Mouse (Mus musculus): ENCODE measurements around the gene Cd22.
"Not testable (repeated sequence)": the region's sequence is repeated elsewhere in the genome, so short reads cannot be mapped to it uniquely, and the experiment has no call there.

Cd22 gene

DNA sequence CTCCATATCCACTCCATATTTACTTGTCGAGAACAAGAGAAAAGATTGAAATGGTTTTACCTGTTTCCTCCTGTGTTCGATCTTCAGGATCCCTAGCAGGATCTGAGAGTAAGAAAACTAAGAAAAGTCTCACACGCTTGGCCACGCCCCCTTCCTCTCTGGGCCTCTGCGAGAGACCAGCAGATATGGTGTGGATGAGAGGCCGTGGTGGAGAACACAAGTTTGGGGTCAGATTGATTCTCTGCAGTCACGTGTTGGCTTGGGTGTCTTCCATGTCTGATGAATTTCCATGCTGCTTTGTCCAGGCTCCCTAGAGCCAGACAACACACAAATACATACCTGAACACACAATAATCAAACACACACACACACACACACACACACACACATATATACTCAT is at the start of gene Cd22:
TSS of gene Cd22 (minus strand) at position 167 of the 400 bp plus-strand sequence.
- DNase-seq = no peak

DNA sequence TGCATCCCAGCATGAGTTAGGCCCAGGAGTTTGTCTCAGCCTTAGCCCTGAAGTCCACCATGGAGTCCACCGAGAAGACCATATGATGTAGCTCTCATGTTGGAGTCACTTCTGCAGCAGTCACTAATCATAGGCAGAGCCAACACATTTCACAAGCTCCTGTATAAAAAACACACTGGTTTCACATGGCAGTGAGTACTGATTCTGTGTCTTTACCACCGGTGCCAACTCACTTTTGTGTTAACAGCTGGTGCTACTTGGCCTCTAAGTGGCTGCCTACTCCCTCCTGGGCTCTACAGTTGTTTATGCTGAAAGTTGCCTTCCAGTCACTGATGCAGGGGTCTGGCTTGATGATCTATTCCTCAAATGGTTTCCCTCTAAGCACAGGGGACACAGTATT is 44.4 kb upstream of the Cd22 start, which contains the start of gene Hamp2:
TSS of gene Hamp2 (minus strand) at position 101 of the 400 bp plus-strand sequence.
- not testable (repeated sequence) for DNase-seq

DNA sequence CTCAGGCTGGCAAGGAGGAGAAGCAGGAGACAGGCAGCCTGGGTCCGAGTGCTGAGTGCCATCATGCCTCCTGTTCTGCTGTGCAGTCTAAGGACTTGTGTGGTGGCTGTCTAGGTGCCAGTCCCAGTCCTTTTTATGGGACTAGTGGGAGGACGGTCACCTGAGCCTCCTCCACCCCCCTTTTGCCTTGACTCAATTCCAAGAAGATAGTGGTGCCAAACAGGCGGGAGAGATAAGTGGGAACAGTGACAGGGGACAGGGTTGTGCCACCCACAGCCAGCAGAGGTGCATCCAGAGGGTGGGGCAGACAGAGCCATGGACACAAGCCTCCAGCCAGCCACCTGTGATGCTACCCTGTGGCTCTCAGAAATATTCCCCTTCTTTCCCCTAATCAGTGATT is 43.9 kb upstream of the Cd22 start:
- DNase-seq = no peak

GRCm38 (mm10) chr7:30922490-30922889 is 42.3 kb upstream of the Cd22 start:
- DNase-seq = not testable (repeated sequence)

DNA sequence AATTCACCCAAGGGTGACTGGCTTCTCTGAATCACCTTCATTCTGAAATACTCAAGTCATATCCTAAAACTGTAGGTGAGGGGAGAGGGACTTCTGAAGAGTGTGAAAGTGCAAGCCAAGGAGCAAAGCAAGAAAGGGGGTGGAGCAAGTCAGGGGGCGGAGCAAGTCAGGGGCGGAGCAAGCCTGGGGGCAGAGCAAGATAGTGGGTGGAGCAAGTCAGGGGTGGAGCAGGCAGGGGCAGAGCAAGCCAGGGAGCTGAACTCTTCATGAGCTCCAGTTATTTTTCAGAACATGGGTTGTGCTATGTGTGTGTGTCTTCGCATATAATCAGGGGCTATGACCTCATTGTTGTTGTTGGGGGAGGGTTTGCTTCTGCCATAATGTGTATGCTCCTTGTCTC is 40.1 kb upstream of the Cd22 start:
- DNase-seq = no peak

GRCm38 (mm10) chr7:30917219-30917618 is 37.1 kb upstream of the Cd22 start:
- no peak for DNase-seq

- no peak for DNase-seq
Observed at GRCm38 (mm10) chr7:30916713-30917112, 36.6 kb upstream of the Cd22 start.

- DNase-seq = peak; percentile 12
Observed at GRCm38 (mm10) chr7:30914732-30915131, 34.6 kb upstream of the Cd22 start, which contains the start of gene Mag. TSS of gene Mag (minus strand) at chr7:30914873.

DNA sequence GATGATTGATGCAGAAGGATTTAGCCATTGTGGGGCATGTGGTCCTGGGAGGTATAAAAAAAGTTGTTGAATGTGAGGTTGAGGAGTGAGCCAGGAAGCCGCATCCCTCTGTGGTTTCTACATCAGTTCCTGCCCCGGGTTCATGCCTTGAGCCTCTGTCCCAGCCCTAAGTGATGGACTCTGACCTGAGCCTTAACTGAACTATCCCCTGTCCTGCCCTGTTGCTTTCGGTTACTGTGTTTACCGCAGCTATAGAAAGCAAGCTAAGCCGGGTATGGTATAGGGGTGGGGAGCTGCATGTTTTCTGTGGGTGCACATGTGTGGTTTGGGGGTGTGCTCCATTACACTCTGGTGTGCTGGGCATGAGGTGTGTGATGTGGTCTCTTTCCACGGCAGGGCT is 29.6 kb upstream of the Cd22 start:
- DNase-seq = no peak

- DNase-seq = no peak
Observed at GRCm38 (mm10) chr7:30908992-30909431, 28.9 kb upstream of the Cd22 start.

- no peak for DNase-seq
Observed at GRCm38 (mm10) chr7:30908277-30908991, 28.3 kb upstream of the Cd22 start.

- no peak for DNase-seq
Observed at GRCm38 (mm10) chr7:30904042-30904441, 23.9 kb upstream of the Cd22 start.

- no peak for DNase-seq
Observed at GRCm38 (mm10) chr7:30895217-30895616, 15.1 kb upstream of the Cd22 start.

DNA sequence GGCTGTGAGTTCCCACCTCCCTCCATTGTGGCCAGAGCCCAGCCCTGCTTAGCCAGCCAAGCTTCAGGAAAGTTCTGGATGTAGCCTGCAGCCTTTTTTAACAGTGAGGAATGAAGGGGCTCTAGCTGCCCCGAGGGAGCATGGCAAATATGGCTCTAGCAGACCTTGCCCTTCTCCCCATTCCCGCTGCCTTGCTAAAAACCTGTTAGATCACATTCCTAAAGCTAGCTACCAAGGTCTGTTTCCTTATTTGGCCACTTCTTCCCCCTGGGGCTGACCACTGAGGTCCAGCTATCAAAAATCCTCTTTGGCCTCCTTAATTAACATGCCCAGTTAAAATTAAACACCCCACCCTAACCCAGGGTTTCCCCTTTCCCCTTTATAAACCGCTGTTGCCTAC is 12.4 kb upstream of the Cd22 start:
- no peak for DNase-seq

DNA sequence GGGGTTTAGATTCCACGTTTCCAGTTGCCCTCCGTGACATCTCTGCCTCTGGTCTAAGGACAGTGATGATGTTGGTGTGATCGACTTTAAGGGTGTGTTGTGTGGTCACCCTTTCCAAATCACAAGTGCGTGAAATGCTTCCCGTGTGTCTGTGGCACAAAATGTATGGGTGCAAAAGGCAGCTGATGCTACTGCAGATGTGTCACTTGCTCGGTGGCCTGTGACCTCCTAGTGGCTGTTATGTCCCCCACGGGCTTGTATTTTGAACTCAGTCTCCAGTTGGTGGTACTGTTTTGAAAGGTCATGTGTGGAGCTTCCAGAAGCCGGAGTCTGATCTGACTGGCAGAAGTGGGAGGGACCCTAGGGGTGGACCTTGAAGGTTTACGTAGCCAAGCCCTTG is 11.6 kb upstream of the Cd22 start:
- DNase-seq = no peak

GRCm38 (mm10) chr7:30890681-30891080 is 10.5 kb upstream of the Cd22 start:
- no peak for DNase-seq

DNA sequence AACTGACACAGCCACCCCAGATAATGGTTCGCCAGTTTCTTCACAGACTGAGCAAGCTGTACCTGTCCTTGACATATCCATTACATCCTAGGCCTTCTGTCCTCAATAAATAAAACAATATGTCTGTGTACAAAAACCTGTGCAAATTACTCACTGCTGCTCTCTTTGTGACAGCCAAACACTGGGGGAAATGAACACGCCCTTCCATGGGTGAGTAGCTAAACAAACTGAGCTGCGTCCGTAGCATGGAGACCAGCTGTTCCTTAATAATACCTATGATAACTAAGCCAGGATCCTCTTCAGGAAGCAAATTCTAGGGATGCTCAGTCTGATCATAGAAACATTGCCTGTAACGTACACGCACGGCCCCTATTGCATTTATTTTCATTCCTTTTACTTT is 8.6 kb upstream of the Cd22 start:
- no peak for DNase-seq

DNA sequence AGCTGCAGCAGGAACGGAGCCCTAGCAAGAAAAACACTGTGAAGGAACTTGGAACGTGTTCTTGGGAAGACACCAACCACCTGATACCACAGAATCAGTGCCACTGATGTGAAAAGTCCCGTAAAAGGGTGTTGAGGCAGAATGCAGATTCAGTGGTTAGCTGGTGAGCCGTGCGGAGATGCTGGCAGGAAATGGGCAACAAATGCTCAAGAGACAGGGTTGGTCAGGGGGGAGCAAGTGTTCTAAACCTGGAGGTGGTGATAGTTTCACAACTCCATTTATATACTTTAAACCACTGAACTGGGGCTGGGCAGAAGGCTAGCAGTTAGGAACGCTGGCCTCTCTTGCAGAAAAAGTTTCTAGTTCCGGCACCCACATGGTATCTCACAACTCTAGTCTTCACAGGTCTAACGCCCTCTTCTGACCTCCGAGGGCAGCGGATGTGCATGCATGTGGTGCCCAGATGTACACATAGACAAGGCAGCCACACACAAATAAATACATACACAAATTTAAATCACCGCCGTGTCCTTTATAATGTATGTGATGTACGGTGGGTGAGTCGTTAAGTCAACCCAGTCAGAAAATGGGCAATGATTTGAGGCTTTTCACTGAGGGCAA is 7.5 kb upstream of the Cd22 start:
- DNase-seq = no peak

DNA sequence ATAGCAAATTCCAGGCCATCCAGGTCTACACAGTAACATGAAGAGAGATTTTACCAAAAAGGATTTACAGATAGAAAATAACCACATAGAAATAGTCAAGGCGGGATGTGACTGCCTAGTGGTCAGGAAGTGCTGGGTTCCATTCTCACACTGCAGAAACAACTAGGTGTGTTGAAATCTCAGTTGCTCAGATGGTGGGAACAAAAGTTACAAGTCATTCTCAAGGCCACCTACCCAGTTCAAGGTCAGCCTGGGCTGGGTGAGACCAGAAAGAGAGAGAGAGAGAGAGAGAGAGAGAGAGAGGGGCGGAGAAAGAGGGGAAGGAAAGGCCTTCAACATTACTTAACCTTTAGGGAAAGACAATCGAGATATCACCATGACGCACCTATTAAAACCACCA is 6.7 kb upstream of the Cd22 start:
- no peak for DNase-seq

DNA sequence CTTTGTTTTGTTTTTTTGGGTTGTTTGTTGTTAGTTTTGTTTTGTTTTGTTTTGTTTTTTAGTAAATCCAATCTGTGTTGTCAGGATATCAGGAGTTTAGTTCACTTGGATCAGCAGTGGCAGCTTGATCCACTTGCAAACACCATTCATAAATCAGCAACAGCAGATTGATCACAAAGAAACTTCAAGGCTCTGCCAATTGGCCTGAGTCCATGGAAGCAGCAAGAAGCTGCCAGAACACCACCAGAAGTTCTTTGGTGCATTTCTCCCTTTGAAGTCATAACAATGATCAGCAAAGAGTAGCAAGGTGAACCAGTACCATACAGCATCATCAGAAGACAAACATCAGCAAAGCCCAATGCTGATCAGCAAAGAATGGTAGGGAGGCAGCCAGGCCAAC is 3.9 kb upstream of the Cd22 start:
- DNase-seq = no peak

GRCm38 (mm10) chr7:30881367-30881766 is 1.2 kb upstream of the Cd22 start:
- DNase-seq = no peak

DNA sequence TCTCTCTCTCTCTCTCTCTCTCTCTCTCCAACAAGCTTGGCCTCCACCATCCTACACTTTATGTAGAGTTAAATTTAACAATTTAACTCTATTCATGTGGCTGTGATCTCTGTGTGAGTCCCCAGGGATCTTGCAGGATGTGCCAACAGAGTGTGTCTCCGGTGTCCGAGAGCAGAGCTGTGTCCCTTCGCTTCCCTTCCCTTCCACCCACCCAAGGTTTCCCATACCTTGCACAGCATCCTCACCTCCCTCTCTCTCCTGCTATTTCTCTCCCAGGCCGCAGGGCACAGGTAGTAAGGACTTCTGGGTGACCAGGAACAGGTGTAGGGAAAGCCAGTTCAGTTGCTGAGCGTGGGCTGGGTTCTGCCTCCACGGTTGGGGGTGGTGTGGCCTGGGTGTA is 1.2 kb downstream of the Cd22 start:
- no peak for DNase-seq

DNA sequence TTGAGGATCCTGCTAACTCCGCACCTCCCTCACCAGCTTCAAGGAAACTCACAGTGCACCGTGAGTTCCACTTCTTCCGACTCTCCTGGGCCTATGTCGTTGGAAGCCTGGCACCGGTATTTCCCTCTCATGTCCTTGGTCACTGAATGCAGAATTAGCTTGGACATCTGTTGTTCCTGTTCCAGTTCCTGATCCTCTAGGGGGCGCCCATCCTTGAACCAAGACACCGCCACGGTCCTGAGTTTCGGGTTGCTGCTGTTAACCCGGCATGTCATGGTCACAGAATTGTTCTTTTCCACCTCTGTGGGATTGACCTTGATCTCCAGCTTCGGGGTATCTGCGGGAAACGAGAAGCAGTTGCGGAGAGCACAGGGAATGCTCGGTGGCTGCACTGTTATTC is 7.1 kb downstream of the Cd22 start:
- peak; percentile 58 for DNase-seq

DNA sequence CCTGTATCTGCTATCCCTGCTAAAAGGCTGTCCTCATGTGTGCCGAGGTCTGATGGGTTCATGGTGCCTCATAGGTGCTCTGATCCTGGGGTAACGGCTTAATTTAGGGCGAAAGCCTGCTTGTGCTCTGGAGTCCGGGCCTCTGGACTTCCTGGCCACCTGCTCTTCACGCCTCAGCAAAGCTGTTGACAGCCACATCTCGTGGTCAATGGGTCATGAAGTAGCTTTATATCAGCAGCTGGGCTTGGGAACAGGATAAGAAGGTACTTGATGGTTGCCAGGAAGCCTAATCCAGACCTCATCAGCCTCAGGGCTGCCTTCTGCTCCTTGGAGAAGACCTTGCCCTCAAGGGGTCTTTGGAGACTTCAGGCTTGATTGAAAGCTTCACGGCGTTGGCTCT is 16.8 kb downstream of the Cd22 start:
- no peak for DNase-seq

DNA sequence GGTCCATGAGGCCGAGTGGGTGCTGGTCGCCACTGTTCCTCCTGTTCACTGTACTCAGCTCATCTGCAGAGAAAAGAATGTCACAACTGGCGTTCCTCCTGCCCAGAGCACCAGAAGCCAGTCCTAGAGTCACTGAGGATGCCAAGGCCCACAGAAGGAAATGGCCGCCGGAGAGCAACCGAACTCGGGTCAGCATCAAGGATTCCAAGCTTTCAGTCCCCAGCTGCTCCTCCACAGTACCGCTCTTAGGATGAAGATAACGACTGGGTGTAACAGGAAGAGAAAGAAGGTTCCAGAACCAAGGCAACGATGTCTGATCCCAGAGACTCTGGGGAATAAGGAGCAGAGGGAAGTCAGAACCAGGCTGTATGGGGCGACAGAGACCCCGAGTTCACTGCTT is 18.7 kb downstream of the Cd22 start, which contains the start of gene Ffar1:
TSS of gene Ffar1 (minus strand) at position 101 of the 400 bp plus-strand sequence.
- DNase-seq = no peak

All from cerebellum, adult 11 months (tissue).